Mouse (Mus musculus) C2C12 (cell line): ENCODE results near the gene Zfp941. TPM values are rescaled to one million over a fixed set of nuclear protein-coding genes. Genes with fewer than 3 reads are reported as not detected.

Experiments
- H3K27me3 ChIP-seq: one replicate; pipeline ENCODE4 v1.6.1; 2011; ENCODE audit not compliant: control insufficient read depth, insufficient read depth, insufficient read length
- H3K36me3 ChIP-seq: one replicate; pipeline ENCODE4 v1.6.1; 2011; ENCODE audit not compliant: control insufficient read depth, insufficient read depth
- H3K4me3 ChIP-seq: one replicate; pipeline ENCODE4 v1.5.1; 2011; ENCODE audit warnings: mild to moderate bottlenecking, control low read depth; ENCODE audit not compliant: poor library complexity, insufficient read depth, severe bottlenecking
- H3K79me2 ChIP-seq: one replicate; pipeline ENCODE4 v1.6.1; 2011; ENCODE audit not compliant: control insufficient read depth, insufficient read depth
- H3K79me3 ChIP-seq: one replicate; pipeline ENCODE4 v1.6.1; 2011; ENCODE audit warnings: low read depth, control low read depth
- H3ac ChIP-seq: one replicate; pipeline ENCODE3; 2011; ENCODE audit warnings: low read depth; ENCODE audit not compliant: control insufficient read depth, insufficient read length
- CEBPB ChIP-seq: IDR thresholded peaks from one replicate; pipeline ENCODE4 v1.6.1; 2011; ENCODE audit warnings: low read depth, mild to moderate bottlenecking, control low read depth, moderate library complexity
- CTCF ChIP-seq: IDR thresholded peaks from one replicate; pipeline ENCODE4 v1.5.1; 2011; ENCODE audit not compliant: control insufficient read depth, insufficient read depth, insufficient read length
- FOSL1 ChIP-seq: IDR thresholded peaks from one replicate; pipeline ENCODE4 v1.8.0; 2011; ENCODE audit warnings: mild to moderate bottlenecking, low read length; ENCODE audit not compliant: poor library complexity, insufficient read depth, severe bottlenecking
- MAX ChIP-seq: IDR thresholded peaks from one replicate; pipeline ENCODE4 v1.6.1; 2011; ENCODE audit warnings: mild to moderate bottlenecking, control low read depth
- MYOD1 ChIP-seq: IDR thresholded peaks from one replicate; pipeline ENCODE4 v1.6.1; 2011; ENCODE audit warnings: low read depth; ENCODE audit not compliant: control insufficient read depth, insufficient read length
- MYOG ChIP-seq: IDR thresholded peaks from one replicate; pipeline ENCODE4 v1.6.1; 2011; ENCODE audit not compliant: control insufficient read depth, insufficient read length; ENCODE audit errors: extremely low read depth
- USF1 ChIP-seq: IDR thresholded peaks from one replicate; pipeline ENCODE4 v1.6.1; 2011; ENCODE audit warnings: low read depth, mild to moderate bottlenecking, control low read depth, moderate library complexity
- long read RNA-seq, 2 experiments: library from polyadenylated mRNA; unstranded; transcript quantifications; one replicate each; pipeline ENCODE4 v2.0.0; 2019 to 2020
- polyA plus RNA-seq: library from polyadenylated mRNA; unstranded; fragments of >200 nt; fragmentation: generic; extraction: Trizol; gene quantifications from one replicate; pipeline ENCODE4 v1.2.1, GENCODE M21; 2012; ENCODE audit warnings: missing spikeins

Gene Zfp941
- 0.18 TPM for polyA plus RNA-seq
- long read RNA-seq, experiment 1 = 0 reads
- long read RNA-seq, experiment 2, partial matches to known transcripts = 0 of 4 reads
- long read RNA-seq, experiment 2, other reads (novel, unspliced or antisense) = 0 of 4 reads

GRCm38 (mm10) chr7:140821653-140822329, at the start of gene Zfp941:
TSS of gene Zfp941 (minus strand) at chr7:140822178.
- TF ChIP-seq CTCF (no peak), USF1 (no peak)
- H3K4me3 ChIP-seq = no peak within 1 kb of the TSS
- no peaks in the 10 kb centered on the region for H3K79me2 ChIP-seq
- no peaks in the 10 kb centered on the region for H3K36me3 ChIP-seq
- H3K79me3 ChIP-seq = no peaks in the 10 kb centered on the region
- no peaks in the 10 kb centered on the region for H3K27me3 ChIP-seq
- peak within 1 kb of the TSS; percentile 41 for H3ac ChIP-seq

GRCm38 (mm10) chr7:140864761-140865160, 42.8 kb upstream of the Zfp941 start:
- no peak overlapping the region for H3ac ChIP-seq
- H3K36me3 ChIP-seq = peaks cover 39% of the 10 kb centered on the region
- no peak overlapping the region for H3K4me3 ChIP-seq
- TF ChIP-seq FOSL1 (no peak), MYOG (no peak), CTCF (no peak), USF1 (no peak), MAX (no peak), CEBPB (no peak), MYOD1 (no peak)
- peaks cover 3% of the 10 kb centered on the region for H3K79me3 ChIP-seq
- peaks cover 15% of the 10 kb centered on the region for H3K79me2 ChIP-seq
- no peaks in the 10 kb centered on the region for H3K27me3 ChIP-seq

GRCm38 (mm10) chr7:140860728-140861127, 38.8 kb upstream of the Zfp941 start:
- Histone ChIP-seq H3K4me3 (no peak overlapping the region), H3K27me3 (no peaks in the 10 kb centered on the region), H3K79me3 (peaks cover 22% of the 10 kb centered on the region), H3K36me3 (peaks cover 43% of the 10 kb centered on the region), H3ac (no peak overlapping the region), H3K79me2 (peaks cover 43% of the 10 kb centered on the region)
- TF ChIP-seq FOSL1 (no peak), USF1 (no peak), MYOG (no peak), MYOD1 (no peak), CTCF (no peak), MAX (no peak), CEBPB (no peak)

- H3K79me3 ChIP-seq = peaks cover 30% of the 10 kb centered on the region
- H3K27me3 ChIP-seq = no peaks in the 10 kb centered on the region
- no peak overlapping the region for H3K4me3 ChIP-seq
- H3K79me2 ChIP-seq = peaks cover 50% of the 10 kb centered on the region
- H3ac ChIP-seq = no peak overlapping the region
- TF ChIP-seq CTCF (no peak), MYOG (no peak), USF1 (no peak), CEBPB (no peak), FOSL1 (no peak), MAX (no peak), MYOD1 (peak; percentile 90)
- peaks cover 43% of the 10 kb centered on the region for H3K36me3 ChIP-seq
These were observed 38.0 kb upstream of the Zfp941 start for GRCm38 (mm10) chr7:140859997-140860396.

- TF ChIP-seq MYOD1 (no peak), MYOG (no peak), CTCF (no peak), USF1 (no peak), CEBPB (no peak), MAX (no peak), FOSL1 (no peak)
- no peaks in the 10 kb centered on the region for H3K27me3 ChIP-seq
- H3K79me3 ChIP-seq = peaks cover 38% of the 10 kb centered on the region
- peaks cover 63% of the 10 kb centered on the region for H3K79me2 ChIP-seq
- H3K36me3 ChIP-seq = peaks cover 47% of the 10 kb centered on the region
- no peak overlapping the region for H3K4me3 ChIP-seq
- H3ac ChIP-seq = no peak overlapping the region
These were observed 36.8 kb upstream of the Zfp941 start for GRCm38 (mm10) chr7:140858746-140859145.
